Mouse (Mus musculus) thymus, adult 2 months (tissue): ENCODE data around the gene Egflam. TPM values are rescaled to one million over a fixed set of nuclear protein-coding genes. Genes with fewer than 3 reads are reported as not detected.

Source experiments
- DNase-seq: peaks from one replicate; pipeline ENCODE4 v3.0.0; 2021
- H3K27ac ChIP-seq: fragments of 200-500 bp; 2 replicates; pipeline ENCODE4 v1.5.1; 2012; ENCODE audit warnings: low read length, control low read depth; ENCODE audit not compliant: control insufficient read depth, insufficient read depth
- H3K27me3 ChIP-seq: fragments of 200-500 bp; 2 replicates; pipeline ENCODE4 v1.6.1; 2012; ENCODE audit warnings: mild to moderate bottlenecking, low read length, moderate library complexity, mixed read lengths; ENCODE audit not compliant: control insufficient read depth, insufficient read depth
- H3K36me3 ChIP-seq: fragments of 200-500 bp; 2 replicates; pipeline ENCODE4 v1.6.1; 2012; ENCODE audit warnings: mild to moderate bottlenecking, low read length, moderate library complexity; ENCODE audit not compliant: control insufficient read depth, insufficient read depth
- H3K4me1 ChIP-seq: fragments of 200-500 bp; replicated peaks from 2 replicates; pipeline ENCODE4 v1.6.1; 2012; ENCODE audit warnings: low read length; ENCODE audit not compliant: control insufficient read depth, insufficient read depth
- H3K4me3 ChIP-seq: fragments of 200-500 bp; 2 replicates; pipeline ENCODE4 v1.5.1; 2012; ENCODE audit warnings: mild to moderate bottlenecking, low read length, control low read depth, moderate library complexity; ENCODE audit not compliant: control insufficient read depth, insufficient read depth
- CTCF ChIP-seq: fragments of 200-500 bp; IDR thresholded peaks from 2 replicates; pipeline ENCODE4 v1.5.1; 2012; ENCODE audit warnings: mild to moderate bottlenecking, control low read depth, low read length, moderate library complexity, borderline replicate concordance; ENCODE audit not compliant: control insufficient read depth, poor library complexity, insufficient read depth; ENCODE audit errors: extremely low read depth
- POLR2A ChIP-seq: fragments of 200-500 bp; IDR thresholded peaks from 2 replicates; pipeline ENCODE4 v1.6.1; 2012; ENCODE audit warnings: mild to moderate bottlenecking, low read length, control low read depth, moderate library complexity; ENCODE audit not compliant: control insufficient read depth, poor library complexity, insufficient read depth; ENCODE audit errors: extremely low read depth
- WGBS: fragments of 180-500 bp; shearing (Covaris S2); methylation state at CpG from one replicate; pipeline ENCODE4 v1.1.7; 2018; 5-methylcytosine and 5-hydroxymethylcytosine counted together
- polyA plus RNA-seq: library from polyadenylated mRNA; depleted of rRNA; stranded (reverse); fragments of >200 nt; gene quantifications from 2 replicates; pipeline ENCODE4 v1.2.3, GENCODE M21; 2012

Gene Egflam
- polyA plus RNA-seq, 1 experiment, result 2.5 TPM

- H3K27me3 ChIP-seq, result no peaks in the 10 kb centered on the region
- no peaks in the 10 kb centered on the region for H3K4me1 ChIP-seq
- no peak for DNase-seq
- no peak for TF ChIP-seq CTCF
- no peak for TF ChIP-seq POLR2A
- H3K4me3 ChIP-seq, result no peak overlapping the region
- H3K36me3 ChIP-seq, result no peaks in the 10 kb centered on the region
- WGBS, result 100% methylated on average over 1 of the region's 1 CpGs
- H3K27ac ChIP-seq, result no peak overlapping the region
Observed at GRCm38 (mm10) chr15:7299892-7300291, 98.3 kb downstream of the Egflam start.

GRCm38 (mm10) chr15:7295199-7295598 is 103.0 kb downstream of the Egflam start:
- 85% methylated on average over 1 of the region's 1 CpGs for WGBS
- H3K4me3 ChIP-seq, result no peak overlapping the region

GRCm38 (mm10) chr15:7292854-7293253 is 105.3 kb downstream of the Egflam start:
- Histone ChIP-seq H3K36me3 (no peaks in the 10 kb centered on the region), H3K27ac (no peak overlapping the region), H3K4me1 (no peaks in the 10 kb centered on the region), H3K4me3 (no peak overlapping the region), H3K27me3 (no peaks in the 10 kb centered on the region)
- TF ChIP-seq CTCF, result no peak
- TF ChIP-seq POLR2A, result no peak
- no peak for DNase-seq

More at GRCm38 (mm10) chr15:7295199-7295598, 103.0 kb downstream of the Egflam start:
- no peak overlapping the region for H3K27ac ChIP-seq
- TF ChIP-seq POLR2A, result no peak
- TF ChIP-seq CTCF, result no peak
- no peaks in the 10 kb centered on the region for H3K4me1 ChIP-seq
- DNase-seq, result no peak
- H3K27me3 ChIP-seq, result no peaks in the 10 kb centered on the region
- no peaks in the 10 kb centered on the region for H3K36me3 ChIP-seq

GRCm38 (mm10) chr15:7290003-7290402 is 108.2 kb downstream of the Egflam start:
- no peak for DNase-seq
- Histone ChIP-seq H3K36me3 (no peaks in the 10 kb centered on the region), H3K4me1 (no peaks in the 10 kb centered on the region), H3K27ac (no peak overlapping the region), H3K27me3 (no peaks in the 10 kb centered on the region), H3K4me3 (no peak overlapping the region)
- TF ChIP-seq CTCF (no peak), POLR2A (no peak)
- WGBS, result 84% methylated on average over 4 of the region's 4 CpGs

- Histone ChIP-seq H3K4me3 (no peak overlapping the region), H3K4me1 (no peaks in the 10 kb centered on the region), H3K27ac (no peak overlapping the region), H3K27me3 (no peaks in the 10 kb centered on the region), H3K36me3 (no peaks in the 10 kb centered on the region)
- no peak for DNase-seq
- 66% methylated on average over 14 of the region's 14 CpGs for WGBS
- TF ChIP-seq CTCF, result no peak
- TF ChIP-seq POLR2A, result no peak
Observed at GRCm38 (mm10) chr15:7289516-7289915, 108.7 kb downstream of the Egflam start.

- no peak overlapping the region for H3K4me3 ChIP-seq
- 51% methylated on average over 4 of the region's 4 CpGs for WGBS
- H3K27ac ChIP-seq, result no peak overlapping the region
- no peak for TF ChIP-seq POLR2A
- no peak for TF ChIP-seq CTCF
- no peak for DNase-seq
- H3K36me3 ChIP-seq, result no peaks in the 10 kb centered on the region
- H3K27me3 ChIP-seq, result no peaks in the 10 kb centered on the region
- H3K4me1 ChIP-seq, result no peaks in the 10 kb centered on the region
Observed at GRCm38 (mm10) chr15:7288841-7289424, 109.3 kb downstream of the Egflam start.

GRCm38 (mm10) chr15:7287911-7288310 is 110.3 kb downstream of the Egflam start:
- Histone ChIP-seq H3K27ac (no peak overlapping the region), H3K4me1 (no peaks in the 10 kb centered on the region), H3K36me3 (no peaks in the 10 kb centered on the region), H3K27me3 (no peaks in the 10 kb centered on the region), H3K4me3 (no peak overlapping the region)
- no peak for DNase-seq
- TF ChIP-seq POLR2A, result no peak
- no peak for TF ChIP-seq CTCF
- 82% methylated on average over 3 of the region's 3 CpGs for WGBS
